Mouse (Mus musculus) heart, postnatal 14 days (tissue): ENCODE measurements around the gene Chn1. TPM values are rescaled to one million over a fixed set of nuclear protein-coding genes. Genes with fewer than 3 reads are reported as not detected.

ENCODE experiments used
- DNase-seq, 2 experiments: peaks; one replicate each; pipeline ENCODE4 v3.0.0; 2021 to 2022
- intact Hi-C: fragments of 180-260 bp; cut with DNase I; formaldehyde crosslinking; loops from one replicate; pipeline ENCODE4 v1.15.1; 2025
- total RNA-seq, 2 experiments: library from RNA; stranded (reverse); gene quantifications; 2 replicates each; pipeline ENCODE4 v1.2.3; 2021

The Chn1 gene
- total RNA-seq, 2 experiments from 2014 or later: 45.6 to 53.6 TPM

DNA sequence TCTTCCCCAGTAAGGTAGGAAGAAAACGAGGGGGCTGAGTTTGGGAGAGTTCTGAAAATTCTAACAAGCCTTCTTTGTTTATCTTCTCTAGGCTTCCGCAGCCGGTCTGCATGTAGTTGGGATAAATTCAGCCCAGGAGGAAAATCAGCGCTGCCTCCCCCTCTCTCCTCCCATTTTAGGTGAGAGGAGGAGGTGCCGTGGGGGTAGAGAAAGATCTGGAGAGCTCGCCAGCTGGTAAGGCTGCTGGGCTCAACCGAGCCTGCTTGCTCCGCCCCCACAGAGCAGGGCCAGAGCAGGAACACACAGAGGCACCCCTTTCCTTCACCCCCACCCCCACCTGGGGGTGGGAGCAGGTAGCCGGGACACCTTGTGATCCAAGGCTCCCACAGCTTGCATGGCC, 178.4 kb downstream of the Chn1 start:
- intact Hi-C loops: no loop called here
- no peak for DNase-seq

DNA sequence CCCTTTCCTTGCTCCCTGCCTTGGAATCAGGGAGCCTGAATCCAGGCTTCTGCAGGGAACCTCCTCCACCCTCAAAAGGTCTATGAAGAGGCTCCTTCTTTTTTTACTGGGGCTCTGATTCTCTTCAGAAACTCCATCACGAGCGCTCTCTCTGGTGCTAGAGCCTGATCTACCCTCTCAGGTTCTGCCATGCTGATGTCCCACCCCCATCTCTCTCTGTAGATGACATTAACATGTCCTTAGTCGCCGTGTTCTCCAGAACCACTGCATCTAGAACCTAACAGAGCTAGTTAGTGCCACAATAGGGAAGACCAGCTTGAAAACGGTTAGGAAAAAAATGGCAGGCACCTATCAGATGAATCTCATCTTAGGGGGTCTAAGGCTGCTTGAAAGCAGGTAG, 178.8 kb downstream of the Chn1 start:
- no peak for DNase-seq

GRCm38 (mm10) chr2:73593101-73593439, 182.1 kb downstream of the Chn1 start:
- intact Hi-C loops: loop anchor here (5.0 kb wide), 1 partner anchor 69 kb away; no protein-coding TSS in a partner anchor
- DNase-seq: no peak

More for the DNA sequence above, 178.8 kb downstream of the Chn1 start:
- intact Hi-C loops: no loop called here

- intact Hi-C loops: loop anchor here (5.0 kb wide), 1 partner anchor 70 kb away; no protein-coding TSS in a partner anchor
- peak; percentile 73 to 76 for DNase-seq
These were observed 182.7 kb downstream of the Chn1 start for GRCm38 (mm10) chr2:73592231-73593100.

DNA sequence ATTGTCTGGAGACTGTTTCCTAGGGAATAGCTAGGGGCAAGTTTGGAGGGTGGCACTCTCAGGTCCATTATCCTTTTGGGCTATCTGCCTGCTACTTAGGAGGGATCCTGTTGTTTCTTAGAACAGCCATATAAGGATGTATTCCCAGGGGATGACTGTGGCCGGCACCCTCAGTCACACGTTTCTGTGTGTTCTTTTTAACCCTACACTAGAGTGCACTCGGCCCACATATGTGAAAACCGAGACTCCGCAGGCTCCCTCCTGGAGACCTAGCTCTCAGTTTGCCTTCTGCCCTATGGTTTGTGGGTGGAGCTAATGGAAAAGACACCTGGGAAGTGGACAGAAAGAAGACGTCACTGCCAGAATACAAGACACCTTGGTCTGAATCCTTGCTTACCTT, 183.9 kb downstream of the Chn1 start:
- intact Hi-C loops: loop anchor here (5.0 kb wide), 1 partner anchor 71 kb away; no protein-coding TSS in a partner anchor
- no peak for DNase-seq

DNA sequence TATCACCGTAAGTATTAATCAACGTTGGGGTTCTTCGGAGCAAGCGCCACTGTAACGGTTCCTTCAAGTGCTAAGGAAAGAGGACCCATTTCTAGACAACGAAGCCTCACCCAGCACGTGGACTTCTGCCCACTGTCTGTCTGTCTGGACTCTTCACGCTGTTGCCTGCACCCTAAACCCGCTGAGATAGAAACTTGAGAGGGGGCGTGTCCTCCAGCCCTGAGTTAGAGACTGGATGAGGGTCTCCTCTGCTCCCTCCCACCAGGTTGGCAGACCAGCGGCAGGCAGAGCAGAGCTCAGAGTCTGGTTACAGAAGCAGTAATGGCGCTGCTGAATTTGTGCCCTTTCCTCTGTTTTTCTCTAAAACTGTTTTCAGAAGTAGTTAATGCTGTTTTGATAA, 185.0 kb downstream of the Chn1 start:
- intact Hi-C loops: loop anchor here (5.0 kb wide), 1 partner anchor 72 kb away; no protein-coding TSS in a partner anchor
- DNase-seq: no peak

DNA sequence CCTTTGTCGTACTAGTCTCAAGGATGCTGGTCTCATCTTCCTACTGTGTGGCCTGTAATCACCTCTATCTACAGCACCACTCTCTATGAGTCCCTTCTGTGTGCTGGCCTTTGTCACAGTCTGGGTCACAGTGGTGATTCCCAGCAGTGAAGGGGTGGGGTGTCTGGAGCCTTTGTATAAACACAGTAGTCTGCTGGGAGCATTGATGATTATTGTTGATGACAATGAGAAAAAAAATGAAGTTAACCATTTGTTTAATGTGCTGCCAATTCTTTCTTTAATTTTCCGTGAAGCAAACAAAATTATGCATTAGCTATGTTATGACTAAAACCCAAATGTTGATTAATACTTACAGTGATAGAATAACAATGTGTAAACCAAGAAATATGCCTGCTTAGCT, 186.2 kb downstream of the Chn1 start:
- no peak for DNase-seq
- intact Hi-C loops: loop anchor here (10.0 kb wide), 1 partner anchor 296 kb away; no protein-coding TSS in a partner anchor

- intact Hi-C loops: loop anchor here (10.0 kb wide), 1 partner anchor 298 kb away; no protein-coding TSS in a partner anchor
- no peak for DNase-seq
These were observed 188.0 kb downstream of the Chn1 start for GRCm38 (mm10) chr2:73587109-73587506.

GRCm38 (mm10) chr2:73586392-73587108, 188.6 kb downstream of the Chn1 start:
- intact Hi-C loops: loop anchor here (10.0 kb wide), 1 partner anchor 298 kb away; no protein-coding TSS in a partner anchor
- DNase-seq: no peak

DNA sequence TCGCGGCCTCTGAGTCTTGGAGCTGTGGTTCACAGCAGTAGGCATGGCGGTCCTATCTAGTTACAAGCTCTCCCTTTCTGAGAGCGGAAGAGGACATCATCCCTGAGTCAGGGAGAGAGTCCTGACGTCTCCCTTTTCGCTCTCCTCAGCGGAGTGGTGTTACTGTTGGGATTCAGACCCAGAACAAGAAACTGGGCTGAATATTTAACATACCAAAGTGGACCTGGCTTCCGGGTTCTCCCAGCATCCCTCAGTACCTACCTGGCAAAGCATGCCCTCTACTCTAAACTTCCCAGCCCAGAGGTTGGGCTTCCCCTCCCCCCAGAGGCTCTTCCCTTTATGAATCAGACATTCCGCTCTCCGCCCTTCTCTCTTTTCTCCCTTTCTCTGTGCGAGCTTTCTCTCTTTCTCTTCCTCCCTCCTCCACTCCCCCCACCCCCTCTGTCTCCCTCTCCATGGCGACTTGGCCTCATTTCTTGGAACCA, 189.8 kb downstream of the Chn1 start:
- intact Hi-C loops: loop anchor here (10.0 kb wide), 1 partner anchor 299 kb away; no protein-coding TSS in a partner anchor
- peak in 1 of 2 experiments; percentile 39 for DNase-seq

GRCm38 (mm10) chr2:73584645-73585346, 190.3 kb downstream of the Chn1 start:
- DNase-seq: peak; percentile 82 to 87
- intact Hi-C loops: loop anchor here (1.0 to 10.0 kb wide), 2 partner anchors 159 to 300 kb away; no protein-coding TSS in a partner anchor

GRCm38 (mm10) chr2:73580720-73581119, 194.4 kb downstream of the Chn1 start:
- intact Hi-C loops: loop anchor here (10.0 kb wide), 1 partner anchor 304 kb away; no protein-coding TSS in a partner anchor
- DNase-seq: no peak

GRCm38 (mm10) chr2:73580166-73580565, 195.0 kb downstream of the Chn1 start, which contains the start of gene Chrna1:
TSS of gene Chrna1 (minus strand) at chr2:73580338.
- intact Hi-C loops: loop anchor here (10.0 kb wide), 1 partner anchor 305 kb away; no protein-coding TSS in a partner anchor
- no peak for DNase-seq

DNA sequence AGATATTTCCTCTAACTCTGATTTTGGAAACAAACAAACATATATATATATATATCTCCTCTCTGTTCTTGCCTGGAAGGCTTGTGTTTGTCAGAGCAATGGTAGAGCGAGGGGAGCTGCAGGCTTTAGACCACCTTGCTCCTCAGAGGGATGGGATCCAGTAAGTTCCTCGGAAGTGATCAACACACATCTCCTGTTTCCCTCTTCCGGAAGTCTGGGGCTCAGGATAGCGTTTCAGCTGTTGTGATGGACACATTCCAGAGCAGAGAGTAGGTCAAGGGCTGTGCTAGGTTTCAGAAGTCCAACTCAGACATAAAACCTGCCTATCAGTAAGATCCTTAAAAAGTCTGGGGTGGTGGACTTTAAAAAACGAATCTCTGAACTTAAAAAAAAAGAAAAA, 196.0 kb downstream of the Chn1 start:
- intact Hi-C loops: loop anchor here (10.0 kb wide), 1 partner anchor 416 kb away; no protein-coding TSS in a partner anchor
- DNase-seq: no peak

- intact Hi-C loops: loop anchor here (5.0 to 10.0 kb wide), 2 partner anchors 420 to 1088 kb away; no protein-coding TSS in a partner anchor
- no peak for DNase-seq
These were observed 200.7 kb downstream of the Chn1 start for GRCm38 (mm10) chr2:73574418-73574817.

- intact Hi-C loops: loop anchor here (5.0 to 10.0 kb wide), 2 partner anchors 421 to 1089 kb away; no protein-coding TSS in a partner anchor
- DNase-seq: no peak
These were observed 201.6 kb downstream of the Chn1 start for GRCm38 (mm10) chr2:73573556-73573955.

- intact Hi-C loops: loop anchor here (5.0 to 10.0 kb wide), 2 partner anchors 422 to 1090 kb away; no protein-coding TSS in a partner anchor
- DNase-seq: peak; percentile 77 to 79
These were observed 202.4 kb downstream of the Chn1 start for GRCm38 (mm10) chr2:73572539-73573372.

DNA sequence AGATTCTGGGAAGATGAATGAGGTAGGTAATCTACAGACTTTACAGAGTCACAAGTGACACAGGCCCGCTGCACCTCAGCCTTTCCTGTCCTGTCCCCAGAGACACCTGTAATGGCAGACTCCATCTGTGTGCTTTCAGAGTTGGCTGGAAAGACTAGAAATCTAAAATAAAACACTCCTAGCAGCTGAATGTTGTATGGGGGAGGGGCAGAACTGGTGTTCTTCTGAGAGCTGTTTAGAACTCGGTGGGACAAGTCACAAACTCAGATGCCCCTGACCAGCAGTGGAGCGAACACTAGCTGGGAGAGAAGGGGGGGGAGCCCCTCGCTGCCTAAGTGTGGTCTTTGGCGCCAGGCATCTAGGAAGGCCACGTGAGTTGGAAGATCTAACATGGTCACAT, 203.2 kb downstream of the Chn1 start:
- intact Hi-C loops: loop anchor here (5.0 to 10.0 kb wide), 2 partner anchors 423 to 1090 kb away; no protein-coding TSS in a partner anchor
- no peak for DNase-seq

- no peak for DNase-seq
- intact Hi-C loops: loop anchor here (5.0 to 10.0 kb wide), 2 partner anchors 423 to 1091 kb away; no protein-coding TSS in a partner anchor
These were observed 203.8 kb downstream of the Chn1 start for GRCm38 (mm10) chr2:73571304-73571703.
